Mouse (Mus musculus) lung, adult 2 months (tissue): Measurements from ENCODE around the gene Amy2a2. TPM values are rescaled to one million over a fixed set of nuclear protein-coding genes. Genes with fewer than 3 reads are reported as not detected.
"Not testable (repeated sequence)": the region's sequence is repeated elsewhere in the genome, so short reads cannot be mapped to it uniquely, and the experiment has no call there.

Experiments used
- DNase-seq: peaks from one replicate; pipeline ENCODE4 v3.0.0; 2022
- H3K4me1 ChIP-seq: fragments of 200-500 bp; 2 replicates; pipeline ENCODE4 v1.6.1; 2011; ENCODE audit warnings: low read length; ENCODE audit not compliant: control insufficient read depth, insufficient read depth
- H3K4me3 ChIP-seq: fragments of 200-500 bp; replicated peaks from 2 replicates; pipeline ENCODE3; 2011; ENCODE audit warnings: low read depth, mild to moderate bottlenecking, control low read depth, low read length; ENCODE audit errors: extremely low read depth
- WGBS: fragments of 180-500 bp; shearing (Covaris S2); methylation state at CpG from one replicate; pipeline ENCODE4 v1.1.7; 2018; 5-methylcytosine and 5-hydroxymethylcytosine counted together
- polyA plus RNA-seq: library from polyadenylated mRNA; depleted of rRNA; stranded (reverse); fragments of >200 nt; gene quantifications from 2 replicates; pipeline ENCODE4 v1.2.3, GENCODE M21; 2012; rRNA removed

Amy2a2 gene
- polyA plus RNA-seq, result 0.19 TPM in 1 of 2 replicates, not detected in the other

DNA sequence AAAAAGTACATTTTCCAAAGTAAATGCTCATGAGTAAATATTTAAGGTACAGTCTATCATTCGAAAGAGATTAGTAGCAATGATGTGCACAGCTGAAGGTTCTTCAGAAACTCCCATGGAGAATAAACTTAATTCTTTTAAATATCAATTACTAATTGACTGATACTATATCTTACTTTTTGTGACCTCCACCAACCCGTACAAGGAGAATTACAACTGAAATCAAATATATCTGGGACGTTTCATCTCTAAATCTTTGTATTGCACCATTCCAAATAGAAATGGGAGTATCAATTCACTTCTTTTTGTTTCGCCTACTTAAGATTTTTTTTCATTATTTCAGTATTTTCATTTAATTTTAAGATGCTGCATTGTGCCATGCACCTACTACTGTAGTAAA, at the start of gene Amy2a2:
Gene Amy2a2 (minus strand): TSS at position 101 of the 400 bp plus-strand sequence.
- not testable (repeated sequence) for H3K4me3 ChIP-seq, DNase-seq, H3K4me1 ChIP-seq
- no CpG with 5 or more reads among the region's 4 CpGs for WGBS

DNA sequence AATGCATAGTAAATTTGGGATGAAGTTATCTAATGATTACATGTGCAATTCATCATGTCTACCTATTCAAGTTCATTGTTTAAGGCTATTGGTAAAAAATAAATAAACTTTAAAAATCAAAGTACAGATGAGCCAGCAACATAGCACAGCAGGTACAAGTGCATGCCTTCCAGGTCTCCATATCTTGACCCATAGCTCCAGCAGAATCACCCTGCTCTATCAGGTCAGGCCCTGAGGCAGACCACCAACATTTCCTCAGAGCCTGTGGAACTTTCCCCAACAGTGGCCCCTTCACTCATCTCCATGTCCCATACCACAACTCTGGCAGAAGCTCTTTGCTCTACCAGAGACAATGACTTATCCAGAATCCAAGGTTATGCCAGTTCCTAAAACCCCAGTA, 11.0 kb downstream of the Amy2a2 start:
- H3K4me1 ChIP-seq, H3K4me3 ChIP-seq, DNase-seq: not testable (repeated sequence)

DNA sequence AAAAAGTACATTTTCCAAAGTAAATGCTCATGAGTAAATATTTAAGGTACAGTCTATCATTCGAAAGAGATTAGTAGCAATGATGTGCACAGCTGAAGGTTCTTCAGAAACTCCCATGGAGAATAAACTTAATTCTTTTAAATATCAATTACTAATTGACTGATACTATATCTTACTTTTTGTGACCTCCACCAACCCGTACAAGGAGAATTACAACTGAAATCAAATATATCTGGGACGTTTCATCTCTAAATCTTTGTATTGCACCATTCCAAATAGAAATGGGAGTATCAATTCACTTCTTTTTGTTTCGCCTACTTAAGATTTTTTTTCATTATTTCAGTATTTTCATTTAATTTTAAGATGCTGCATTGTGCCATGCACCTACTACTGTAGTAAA, 32.5 kb downstream of the Amy2a2 start, which contains the start of gene Amy2a3:
Gene Amy2a3 (minus strand): TSS at position 101 of the 400 bp plus-strand sequence.
- not testable (repeated sequence) for H3K4me3 ChIP-seq, H3K4me1 ChIP-seq, DNase-seq
- no CpG with 5 or more reads among the region's 4 CpGs for WGBS

GRCm38 (mm10) chr3:113312937-113313336, 43.5 kb downstream of the Amy2a2 start:
- not testable (repeated sequence) for DNase-seq, H3K4me3 ChIP-seq, H3K4me1 ChIP-seq
- no CpG with 5 or more reads among the region's 3 CpGs for WGBS

Other genes with a start within 250 kb of the Amy2a2 start
- gene Amy2a5, start 97.8 kb downstream of the Amy2a2 start, polyA plus RNA-seq, result 0.09 and 2.4 TPM in 2 replicates
- gene Amy2a4, start 65.2 kb downstream of the Amy2a2 start, polyA plus RNA-seq, result 0.19 TPM in 1 of 2 replicates, not detected in the other
- 0.19 TPM in 1 of 2 replicates, not detected in the other for gene Amy2a3, start 32.6 kb downstream of the Amy2a2 start, polyA plus RNA-seq
- gene Amy2a1, start 175.8 kb upstream of the Amy2a2 start, polyA plus RNA-seq, result not detected in 2 replicates